8 mouse cellular contexts compared by ENCODE assay signal in the genomic region with DNA sequence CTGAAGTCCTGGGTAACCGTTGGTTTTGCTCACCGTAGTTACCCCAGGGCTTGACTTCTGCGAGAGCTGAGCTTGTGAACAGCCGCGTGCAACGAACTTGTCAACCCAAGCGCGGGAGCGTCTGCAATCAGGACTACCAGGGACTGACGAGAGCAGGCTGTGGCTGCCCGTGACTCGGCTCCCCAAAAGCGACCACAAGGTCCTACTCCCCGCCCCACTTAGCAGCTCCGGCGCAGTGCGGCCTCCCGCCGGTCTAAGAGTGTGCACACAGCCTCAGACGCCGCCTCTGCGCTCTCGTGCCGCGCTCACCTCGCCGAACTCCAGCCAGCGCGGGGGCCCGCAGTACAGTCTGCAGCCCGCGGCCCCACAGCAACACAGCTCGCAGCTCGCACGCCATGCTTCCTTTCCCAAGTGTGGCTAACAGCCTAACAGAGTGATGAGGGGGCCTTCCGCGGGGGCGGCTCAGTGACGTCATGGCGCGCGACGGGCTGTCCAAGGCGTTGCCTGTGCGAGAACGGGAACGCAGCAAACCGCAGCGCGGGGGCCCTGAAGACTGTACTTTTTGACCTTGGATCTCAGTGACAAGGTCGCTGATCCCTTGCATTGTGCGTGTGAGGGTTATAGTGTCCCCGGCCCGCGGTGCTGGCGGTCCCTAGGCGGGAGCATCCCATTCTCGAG. TPM values are rescaled to one million over a fixed set of nuclear protein-coding genes. Genes with fewer than 3 reads are reported as not detected.
A peak's percentile ranks its signal among the peaks of the same experiment; 100 is the strongest.
DNase-seq lines count a peak whose midpoint lies in the region; ATAC-seq and TF ChIP-seq lines count a peak whose summit lies in the region.

A gene (minus strand): TSS at position 444 of the 678 bp plus-strand sequence.

- no peak for TF ChIP-seq CTCF in liver, embryonic 14.5 days (IDR thresholded peaks at IDR 0.05; ENCODE audit: low read depth)
- TF ChIP-seq CTCF in stomach, postnatal 0 days (IDR thresholded peaks at IDR 0.05; ENCODE audit: low read depth) = no peak

- ATAC-seq in CD4-positive, CD25-positive, alpha-beta regulatory T cell, adult 4 months = peak; percentile 96
- peak; percentile 91 for ATAC-seq in heart, embryonic 15.5 days (replicated peaks; ENCODE audit: insufficient number of reproducible peaks, insufficient read depth, low FRiP score, low read depth)
- peak; percentile 97 for ATAC-seq in liver, embryonic 14.5 days (ENCODE audit: insufficient read depth)
- peak; percentile 96 for ATAC-seq in neural tube, embryonic 11.5 days (ENCODE audit: insufficient read depth, low FRiP score, low TSS enrichment)
- peak; percentile 97 for ATAC-seq in stomach, postnatal 0 days (ENCODE audit: low FRiP score, low TSS enrichment)

- peaks cover 17% of the 10 kb centered on the region for H3K4me1 ChIP-seq in forebrain, embryonic 10.5 days
- H3K4me1 ChIP-seq in heart, embryonic 15.5 days (replicated peaks) = peaks cover 47% of the 10 kb centered on the region
- peaks cover 22 to 26% of the 10 kb centered on the region in 2 experiments for H3K4me1 ChIP-seq in liver, embryonic 14.5 days (replicated peaks; ENCODE audit: control insufficient read depth in 2 of 2, insufficient read depth in 2 of 2, low read length in 1 of 2)
- peaks cover 4% of the 10 kb centered on the region for H3K4me1 ChIP-seq in neural tube, embryonic 11.5 days (ENCODE audit: control insufficient read depth, insufficient read depth, low read length)
- H3K4me1 ChIP-seq in stomach, postnatal 0 days (replicated peaks; ENCODE audit: control insufficient read depth, insufficient read depth) = no peaks in the 10 kb centered on the region

- no peaks in the 10 kb centered on the region for H3K9me3 ChIP-seq in forebrain, embryonic 10.5 days
- H3K9me3 ChIP-seq in heart, embryonic 15.5 days (replicated peaks) = no peaks in the 10 kb centered on the region
- no peaks in the 10 kb centered on the region for H3K9me3 ChIP-seq in liver, embryonic 14.5 days (ENCODE audit: control insufficient read depth, low read length)
- H3K9me3 ChIP-seq in neural tube, embryonic 11.5 days (ENCODE audit: control insufficient read depth, low read length) = no peaks in the 10 kb centered on the region
- H3K9me3 ChIP-seq in stomach, postnatal 0 days (ENCODE audit: control insufficient read depth, low read length) = no peaks in the 10 kb centered on the region

- under 1% methylated on average over 58 of the region's 58 CpGs for WGBS in forebrain, embryonic 10.5 days
- WGBS in heart, embryonic 15.5 days = under 1% methylated on average over 55 of the region's 58 CpGs
- under 1% methylated on average over 58 of the region's 58 CpGs for WGBS in liver, embryonic 14.5 days (ENCODE audit: insufficient replicate concordance)
- WGBS in neural tube, embryonic 11.5 days = under 1% methylated on average over 58 of the region's 58 CpGs
- under 1% methylated on average over 58 of the region's 58 CpGs for WGBS in stomach, postnatal 0 days

- no peak for TF ChIP-seq EP300 in liver, embryonic 14.5 days (IDR thresholded peaks at IDR 0.05; ENCODE audit: low read depth)
- TF ChIP-seq EP300 in stomach, postnatal 0 days (optimal IDR thresholded peaks at IDR 0.05) = peak; percentile 66

- peak within 1 kb of the TSS; percentile 90 for H3K9ac ChIP-seq in heart, embryonic 15.5 days
- H3K9ac ChIP-seq in liver, embryonic 14.5 days (replicated peaks) = peak within 1 kb of the TSS; percentile 84
- H3K9ac ChIP-seq in neural tube, embryonic 11.5 days (ENCODE audit: low read length) = peak within 1 kb of the TSS; percentile 84
- peak within 1 kb of the TSS; percentile 86 for H3K9ac ChIP-seq in stomach, postnatal 0 days (ENCODE audit: low read length)

- DNase-seq in c-Kit-negative CD71-positive TER-119-positive erythroid progenitor cells, embryonic 14.5 days (ENCODE audit: low read depth, low spot score) = peak; percentile 80
- DNase-seq in forebrain, embryonic 10.5 days (ENCODE audit: extremely low spot score, low spot score) = peak; percentile 88
- peak; percentile 94 to 95 for DNase-seq in kidney, postnatal 25 days
- peak; percentile 77 to 82 (median 80) for DNase-seq in liver, embryonic 14.5 days (ENCODE audit: low read depth in 3 of 3, low spot score in 3 of 3)
- peak; percentile 91 for DNase-seq in neural tube, embryonic 11.5 days (ENCODE audit: low spot score)
- DNase-seq in stomach, postnatal 0 days (ENCODE audit: low spot score) = peak; percentile 93

- H3K4me3 ChIP-seq in forebrain, embryonic 10.5 days = peak within 1 kb of the TSS; percentile 74
- H3K4me3 ChIP-seq in heart, embryonic 15.5 days = peak within 1 kb of the TSS; percentile 90
- peak within 1 kb of the TSS; percentile 68 to 92 for H3K4me3 ChIP-seq in liver, embryonic 14.5 days (ENCODE audit: insufficient read depth in 1 of 2, low read depth in 2 of 2, low read length in 2 of 2)
- H3K4me3 ChIP-seq in neural tube, embryonic 11.5 days (ENCODE audit: low read depth, low read length) = peak within 1 kb of the TSS; percentile 89
- H3K4me3 ChIP-seq in stomach, postnatal 0 days (ENCODE audit: low read depth, low read length) = peak within 1 kb of the TSS; percentile 80

- no peaks in the 10 kb centered on the region for H3K27me3 ChIP-seq in forebrain, embryonic 10.5 days (ENCODE audit: poor library complexity, severe bottlenecking)
- H3K27me3 ChIP-seq in heart, embryonic 15.5 days = no peaks in the 10 kb centered on the region
- H3K27me3 ChIP-seq in liver, embryonic 14.5 days (ENCODE audit: control insufficient read depth, insufficient read depth, low read length) = no peaks in the 10 kb centered on the region
- H3K27me3 ChIP-seq in neural tube, embryonic 11.5 days (ENCODE audit: control insufficient read depth, insufficient read depth, low read length) = no peaks in the 10 kb centered on the region
- H3K27me3 ChIP-seq in stomach, postnatal 0 days (ENCODE audit: control insufficient read depth, insufficient read depth, low read length) = no peaks in the 10 kb centered on the region

- H3K4me2 ChIP-seq in heart, embryonic 15.5 days = peak within 1 kb of the TSS; percentile 69
- peak within 1 kb of the TSS; percentile 81 for H3K4me2 ChIP-seq in liver, embryonic 14.5 days (ENCODE audit: low read depth)
- peak within 1 kb of the TSS; percentile 58 for H3K4me2 ChIP-seq in neural tube, embryonic 11.5 days (ENCODE audit: low read depth)
- H3K4me2 ChIP-seq in stomach, postnatal 0 days (replicated peaks; ENCODE audit: low read depth) = peak within 1 kb of the TSS; percentile 63

- H3K27ac ChIP-seq in forebrain, embryonic 10.5 days = peak within 1 kb of the TSS; percentile 90
- H3K27ac ChIP-seq in heart, embryonic 15.5 days = peak within 1 kb of the TSS; percentile 92
- peak within 1 kb of the TSS; percentile 61 for H3K27ac ChIP-seq in liver, embryonic 14.5 days
- H3K27ac ChIP-seq in neural tube, embryonic 11.5 days (ENCODE audit: low read depth, low read length) = 0 out of 2 replicates have a peak within 1 kb of the TSS, but pooled peaks have one; percentile 60
- H3K27ac ChIP-seq in stomach, postnatal 0 days (replicated peaks) = peak within 1 kb of the TSS; percentile 89

- peaks cover 24% of the 10 kb centered on the region for H3K36me3 ChIP-seq in forebrain, embryonic 10.5 days (replicated peaks)
- H3K36me3 ChIP-seq in heart, embryonic 15.5 days = peaks cover 6% of the 10 kb centered on the region; the same call in 1 of the 2 replicates
- no peaks in the 10 kb centered on the region for H3K36me3 ChIP-seq in liver, embryonic 14.5 days (replicated peaks; ENCODE audit: control insufficient read depth, insufficient read depth, low read depth)
- no peaks in the 10 kb centered on the region; the same call in 1 of the 2 replicates for H3K36me3 ChIP-seq in neural tube, embryonic 11.5 days (ENCODE audit: control insufficient read depth, insufficient read depth, low read length)
- H3K36me3 ChIP-seq in stomach, postnatal 0 days (ENCODE audit: control insufficient read depth, insufficient read depth, low read length) = no peaks in the 10 kb centered on the region

RNA-seq across cellular contexts. Expression of the gene that starts here (rescaled TPM):
- polyA plus RNA-seq in CD4-positive, CD25-positive, alpha-beta regulatory T cell, adult 4 months (2017; shearing (Covaris generic)) = 100 to 1,000 TPM in 1 of 2 experiments, 10 to 100 TPM in 1; 66.6 to 101 TPM
- polyA plus RNA-seq in forebrain, embryonic 10.5 days (2016; fragmentation: Nextera tagmentation; extraction: Ambion mirVana) = 96.1 and 100.0 TPM in 2 replicates
- 102 and 110 TPM in 2 replicates for polyA plus RNA-seq in heart, embryonic 15.5 days (2015; fragmentation: Nextera tagmentation; extraction: Ambion mirVana)
- 55.3 and 65.9 TPM in 2 replicates for polyA plus RNA-seq in liver, embryonic 14.5 days (2012; rRNA removed)
- 78.5 and 87.4 TPM in 2 replicates for polyA plus RNA-seq in liver, embryonic 14.5 days (2014; fragmentation: Nextera tagmentation; extraction: Ambion mirVana)
- polyA plus RNA-seq in neural tube, embryonic 11.5 days (2014; fragmentation: Nextera tagmentation; extraction: Ambion mirVana) = 83.7 and 85.7 TPM in 2 replicates
- 46.7 and 50.3 TPM in 2 replicates for polyA plus RNA-seq in stomach, postnatal 0 days (2015; fragmentation: Nextera tagmentation; extraction: Ambion mirVana)

Comparison
In these comparisons a context has a peak if more than half of its experiments do, and no peak if none do; other contexts are left out.
1. Peak in every context shown above with its lines: DNase-seq, ATAC-seq, H3K4me3 ChIP-seq and H3K27ac ChIP-seq.